Mouse (Mus musculus) midbrain, postnatal 0 days (tissue): ENCODE data around the gene Itih5. TPM values are rescaled to one million over a fixed set of nuclear protein-coding genes. Genes with fewer than 3 reads are reported as not detected.

ENCODE experiments used
- ATAC-seq: fragments of 200-750 bp; cut with Nextera tagmentation; 2 replicates; pipeline ENCODE4 v1.8.0; 2017; ENCODE audit warnings: moderate number of reproducible peaks, mild to moderate bottlenecking, moderate TSS enrichment, moderate library complexity; ENCODE audit not compliant: low FRiP score
- DNase-seq: peaks from one replicate; pipeline ENCODE4 v3.0.0-alpha.2; 2015; ENCODE audit warnings: low spot score
- H3K27ac ChIP-seq: fragments of 300-500 bp; sonication (generic); 2 replicates; pipeline ENCODE4 v1.5.1; 2014; ENCODE audit warnings: low read depth, mild to moderate bottlenecking, low read length, mixed read lengths
- H3K27me3 ChIP-seq: fragments of 300-500 bp; sonication (generic); 2 replicates; pipeline ENCODE4 v1.6.1; 2014; ENCODE audit warnings: low read length, control low read depth, mixed read lengths; ENCODE audit not compliant: insufficient read depth
- H3K36me3 ChIP-seq: fragments of 300-500 bp; sonication (generic); 2 replicates; pipeline ENCODE4 v1.6.1; 2014; ENCODE audit warnings: low read length, control low read depth, mixed read lengths; ENCODE audit not compliant: insufficient read depth
- H3K4me1 ChIP-seq: fragments of 300-500 bp; sonication (generic); 2 replicates; pipeline ENCODE4 v1.6.1; 2014; ENCODE audit warnings: mild to moderate bottlenecking, control low read depth, antibody characterized with exemption, low read length, mixed read lengths; ENCODE audit not compliant: insufficient read depth
- H3K4me2 ChIP-seq: fragments of 300-500 bp; sonication (generic); 2 replicates; pipeline ENCODE4 v1.6.1; 2014; ENCODE audit warnings: low read depth, mild to moderate bottlenecking, low read length, mixed read lengths; ENCODE audit not compliant: poor library complexity, severe bottlenecking
- H3K4me3 ChIP-seq: fragments of 300-500 bp; sonication (generic); 2 replicates; pipeline ENCODE4 v1.5.1; 2014; ENCODE audit warnings: low read depth, mild to moderate bottlenecking, low read length, moderate library complexity
- H3K9ac ChIP-seq: fragments of 300-500 bp; sonication (generic); replicated peaks from 2 replicates; pipeline ENCODE4 v1.6.1; 2014; ENCODE audit warnings: mild to moderate bottlenecking, low read length, moderate library complexity, mixed read lengths; ENCODE audit not compliant: poor library complexity, severe bottlenecking
- H3K9me3 ChIP-seq: fragments of 300-500 bp; sonication (generic); 2 replicates; pipeline ENCODE4 v1.6.1; 2016; ENCODE audit warnings: low read length, control low read depth
- CTCF ChIP-seq: IDR thresholded peaks from 2 replicates; pipeline ENCODE4 v1.5.1; 2016; ENCODE audit warnings: antibody characterized with exemption, mild to moderate bottlenecking
- WGBS: fragments of 180-500 bp; shearing (Covaris S2); extraction: QIAGEN DNeasy Blood & Tissue Kit; methylation state at CpG from one replicate; pipeline ENCODE4 v1.1.7; 2014; 5-methylcytosine and 5-hydroxymethylcytosine counted together
- polyA plus RNA-seq: library from polyadenylated mRNA; unstranded; fragments of >200 nt; fragmentation: Nextera tagmentation; extraction: Ambion mirVana; gene quantifications from 2 replicates; pipeline ENCODE4 v1.2.1, GENCODE M21; 2015
- total RNA-seq: library from RNA; depleted of rRNA; stranded (reverse); fragments of >200 nt; gene quantifications from 2 replicates; pipeline ENCODE4 v1.2.3, GENCODE M21; 2014; rRNA removed

The Itih5 gene
- total and polyA plus RNA-seq, 2 experiments from 2014 or later: 10.2 to 18.3 TPM

DNA sequence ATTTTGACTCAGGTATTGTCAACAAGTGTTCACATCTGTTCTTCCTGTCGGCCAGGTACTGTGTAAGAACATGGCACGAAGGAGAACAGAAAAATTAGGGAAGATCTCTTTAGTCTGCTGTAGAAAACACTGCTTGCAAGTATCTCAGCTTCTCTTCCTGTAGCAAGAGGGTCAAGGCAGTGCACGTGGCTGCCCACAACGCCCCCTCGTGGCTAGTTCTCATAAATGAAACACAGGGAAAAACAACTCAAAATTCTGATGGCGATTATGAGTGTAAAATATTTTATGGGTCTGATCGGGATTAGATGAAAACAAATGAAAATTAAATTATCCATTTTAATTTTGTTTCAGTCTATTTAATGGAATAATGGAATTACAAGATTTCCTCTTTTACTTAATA is 146.9 kb downstream of the Itih5 start:
- ATAC-seq: no peak
- H3K4me1 ChIP-seq: no peaks in the 10 kb centered on the region

DNA sequence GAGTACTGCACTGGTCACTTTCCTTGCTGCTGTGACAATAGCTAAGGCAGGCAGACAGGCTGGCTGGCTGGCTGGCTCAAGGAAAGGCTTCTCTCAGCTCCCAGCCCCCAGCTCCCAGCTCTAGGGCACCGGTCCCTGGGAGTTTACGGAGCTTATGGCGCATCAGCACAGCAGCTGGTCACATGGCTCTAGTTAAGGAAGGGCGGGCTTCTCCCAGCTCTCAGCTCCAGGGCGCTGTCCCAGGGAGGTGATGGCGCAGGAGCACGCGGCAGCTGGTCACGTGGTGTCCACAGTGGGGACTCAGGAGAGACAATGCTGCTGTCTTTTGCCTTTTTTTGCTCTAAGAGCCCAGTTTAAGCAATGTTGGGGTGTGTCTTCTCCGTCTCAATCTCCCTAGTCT is 147.4 kb downstream of the Itih5 start:
- Histone ChIP-seq H3K4me3 (peak overlapping the region; percentile 5; the same call in 1 of the 2 replicates), H3K9ac (no peak overlapping the region), H3K27ac (no peak overlapping the region), H3K4me2 (peak overlapping the region; percentile 32), H3K9me3 (no peaks in the 10 kb centered on the region), H3K4me1 (no peaks in the 10 kb centered on the region), H3K27me3 (no peaks in the 10 kb centered on the region), H3K36me3 (no peaks in the 10 kb centered on the region)
- peak; percentile 38 for DNase-seq
- no peak for TF ChIP-seq CTCF
- WGBS: 24% methylated on average over 10 of the region's 10 CpGs
- ATAC-seq: peak; percentile 65

More for the DNA sequence above, 146.9 kb downstream of the Itih5 start:
- Histone ChIP-seq H3K36me3 (no peaks in the 10 kb centered on the region), H3K9me3 (no peaks in the 10 kb centered on the region), H3K4me2 (no peak overlapping the region), H3K4me3 (no peak overlapping the region), H3K27ac (no peak overlapping the region), H3K9ac (no peak overlapping the region), H3K27me3 (no peaks in the 10 kb centered on the region)
- WGBS: 50% methylated on average over 7 of the region's 7 CpGs
- TF ChIP-seq CTCF: peak; percentile 60
- DNase-seq: no peak

- no peak overlapping the region for H3K4me3 ChIP-seq
- no peaks in the 10 kb centered on the region for H3K27me3 ChIP-seq
- H3K9ac ChIP-seq: no peak overlapping the region
- WGBS: 73% methylated on average over 3 of the region's 3 CpGs
- no peaks in the 10 kb centered on the region for H3K9me3 ChIP-seq
- TF ChIP-seq CTCF: no peak
- no peak overlapping the region for H3K4me2 ChIP-seq
- H3K36me3 ChIP-seq: no peaks in the 10 kb centered on the region
- no peak for DNase-seq
- ATAC-seq: no peak
- H3K4me1 ChIP-seq: no peaks in the 10 kb centered on the region
- no peak overlapping the region for H3K27ac ChIP-seq
Observed at GRCm38 (mm10) chr2:10301391-10301790, 148.0 kb downstream of the Itih5 start.

- Histone ChIP-seq H3K4me3 (no peak overlapping the region), H3K4me2 (no peak overlapping the region), H3K27me3 (no peaks in the 10 kb centered on the region), H3K27ac (no peak overlapping the region), H3K9me3 (no peaks in the 10 kb centered on the region), H3K9ac (no peak overlapping the region), H3K4me1 (no peaks in the 10 kb centered on the region), H3K36me3 (no peaks in the 10 kb centered on the region)
- no peak for TF ChIP-seq CTCF
- ATAC-seq: no peak
- DNase-seq: no peak
- 95% methylated on average over 9 of the region's 9 CpGs for WGBS
Observed at GRCm38 (mm10) chr2:10301997-10302396, 148.6 kb downstream of the Itih5 start.

GRCm38 (mm10) chr2:10304911-10305310 is 151.5 kb downstream of the Itih5 start:
- Histone ChIP-seq H3K27me3 (no peaks in the 10 kb centered on the region), H3K9ac (no peak overlapping the region), H3K4me3 (no peak overlapping the region), H3K27ac (no peak overlapping the region), H3K4me1 (no peaks in the 10 kb centered on the region), H3K4me2 (no peak overlapping the region), H3K36me3 (no peaks in the 10 kb centered on the region), H3K9me3 (no peaks in the 10 kb centered on the region)
- ATAC-seq (no peak), DNase-seq (no peak)
- TF ChIP-seq CTCF: no peak
- WGBS: 71% methylated on average over 3 of the region's 3 CpGs

Other genes starting within 250 kb of the Itih5 start
- 5.1 and 5.4 TPM in 2 replicates for gene Taf3, start 105.0 kb upstream of the Itih5 start, total RNA-seq
- 10.3 and 10.8 TPM in 2 replicates for gene Taf3, start 105.0 kb upstream of the Itih5 start, polyA plus RNA-seq
- 458 and 510 TPM in 2 replicates for gene Atp5c1, start 73.1 kb upstream of the Itih5 start, total RNA-seq
- gene Atp5c1, start 73.1 kb upstream of the Itih5 start, polyA plus RNA-seq: 634 and 663 TPM in 2 replicates
- gene Kin, start 73.0 kb upstream of the Itih5 start, total RNA-seq: 5.8 and 5.9 TPM in 2 replicates
- gene Kin, start 73.0 kb upstream of the Itih5 start, polyA plus RNA-seq: 14.8 and 18.5 TPM in 2 replicates
- gene Itih2, start 22.2 kb upstream of the Itih5 start, total RNA-seq: 9.3 and 9.7 TPM in 2 replicates
- gene Itih2, start 22.2 kb upstream of the Itih5 start, polyA plus RNA-seq: 5.7 and 6.5 TPM in 2 replicates
- 5.5 and 8.2 TPM in 2 replicates for gene Sfmbt2, start 216.9 kb downstream of the Itih5 start, total RNA-seq
- 4.6 and 5.3 TPM in 2 replicates for gene Sfmbt2, start 216.9 kb downstream of the Itih5 start, polyA plus RNA-seq